Mouse (Mus musculus) lung, postnatal 0 days (tissue): ENCODE results near the gene Olfr1307. TPM values are rescaled to one million over a fixed set of nuclear protein-coding genes. Genes with fewer than 3 reads are reported as not detected.

ENCODE experiments used
- ATAC-seq: fragments of 200-750 bp; cut with Nextera tagmentation; 2 replicates; pipeline ENCODE4 v1.8.0; 2017; ENCODE audit warnings: moderate library complexity
- DNase-seq: peaks from one replicate; pipeline ENCODE4 v3.0.0-alpha.2; 2016; ENCODE audit warnings: low spot score
- H3K27ac ChIP-seq: fragments of 300-500 bp; sonication (generic); 2 replicates; pipeline ENCODE4 v1.5.1; 2014; ENCODE audit warnings: antibody characterized with exemption, mild to moderate bottlenecking, low read length, mixed read lengths
- H3K27me3 ChIP-seq: fragments of 300-500 bp; sonication (generic); replicated peaks from 2 replicates; pipeline ENCODE4 v1.6.1; 2014; ENCODE audit warnings: low read length, mixed read lengths; ENCODE audit not compliant: insufficient read depth
- H3K36me3 ChIP-seq: fragments of 300-500 bp; sonication (generic); 2 replicates; pipeline ENCODE4 v1.6.1; 2014; ENCODE audit warnings: low read length, mixed read lengths; ENCODE audit not compliant: insufficient read depth
- H3K4me1 ChIP-seq: fragments of 300-500 bp; sonication (generic); 2 replicates; pipeline ENCODE4 v1.6.1; 2014; ENCODE audit warnings: antibody characterized with exemption, low read depth, low read length, mixed read lengths; ENCODE audit not compliant: insufficient read depth
- H3K4me2 ChIP-seq: fragments of 300-500 bp; sonication (generic); replicated peaks from 2 replicates; pipeline ENCODE4 v1.6.1; 2014; ENCODE audit warnings: low read depth, mild to moderate bottlenecking, low read length, moderate library complexity, mixed read lengths
- H3K4me3 ChIP-seq: fragments of 300-500 bp; sonication (generic); 2 replicates; pipeline ENCODE4 v1.5.1; 2014; ENCODE audit warnings: low read depth, low read length
- H3K9ac ChIP-seq: fragments of 300-500 bp; sonication (generic); replicated peaks from 2 replicates; pipeline ENCODE4 v1.6.1; 2014; ENCODE audit warnings: low read depth, mild to moderate bottlenecking
- H3K9me3 ChIP-seq: fragments of 300-500 bp; sonication (generic); 2 replicates; pipeline ENCODE4 v1.6.1; 2016; ENCODE audit warnings: low read length, mixed read lengths
- CTCF ChIP-seq: IDR thresholded peaks from 2 replicates; pipeline ENCODE4 v1.5.1; 2016; ENCODE audit warnings: antibody characterized with exemption, mild to moderate bottlenecking
- EP300 ChIP-seq: IDR thresholded peaks from 2 replicates; pipeline ENCODE4 v1.6.1; 2016; ENCODE audit warnings: antibody characterized with exemption, mild to moderate bottlenecking, control low read depth
- WGBS: fragments of 180-500 bp; shearing (Covaris S2); extraction: QIAGEN DNeasy Blood & Tissue Kit; methylation state at CpG from one replicate; pipeline ENCODE4 v1.1.7; 2014; 5-methylcytosine and 5-hydroxymethylcytosine counted together
- polyA plus RNA-seq: library from polyadenylated mRNA; unstranded; fragments of >200 nt; fragmentation: Nextera tagmentation; extraction: Ambion mirVana; gene quantifications from 2 replicates; pipeline ENCODE4 v1.2.1, GENCODE M21; 2015

Olfr1307 gene
- polyA plus RNA-seq = not detected in 2 replicates

- TF ChIP-seq CTCF = no peak
- TF ChIP-seq EP300 = no peak
- WGBS = 53% methylated on average over 1 of the region's 1 CpGs
These were observed at the start of gene Olfr1307 for GRCm38 (mm10) chr2:111949340-111949739. TSS of gene Olfr1307 (minus strand) at chr2:111949440.

DNA sequence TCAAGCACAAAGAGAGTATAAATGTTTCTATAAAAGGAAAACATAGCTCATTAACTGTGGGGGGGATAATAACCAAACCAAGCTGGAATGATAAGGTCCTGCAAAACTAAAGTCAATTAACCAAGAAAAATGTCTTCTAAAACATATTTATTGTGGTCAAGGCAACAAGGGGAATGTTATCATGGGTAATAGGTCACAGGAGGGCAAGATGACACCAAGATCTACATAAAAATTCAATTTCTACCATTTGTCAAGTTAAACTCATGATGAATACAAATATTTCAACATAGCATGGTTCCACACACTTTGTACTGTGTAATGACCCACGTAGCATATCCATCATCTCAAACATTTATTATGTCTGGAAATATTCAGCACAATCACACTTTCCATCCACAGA is 40.9 kb upstream of the Olfr1307 start, which contains the start of gene Olfr1309:
TSS of gene Olfr1309 (minus strand) at position 101 of the 400 bp plus-strand sequence.
- Histone ChIP-seq H3K9me3 (no peaks in the 10 kb centered on the region), H3K4me1 (no peaks in the 10 kb centered on the region), H3K9ac (no peak within 1 kb of the TSS), H3K27me3 (no peaks in the 10 kb centered on the region), H3K36me3 (no peaks in the 10 kb centered on the region), H3K4me3 (no peak within 1 kb of the TSS), H3K27ac (no peak within 1 kb of the TSS), H3K4me2 (no peak within 1 kb of the TSS)
- TF ChIP-seq CTCF (no peak), EP300 (no peak)
- ATAC-seq (no peak), DNase-seq (no peak)
- 39% methylated on average over 1 of the region's 1 CpGs for WGBS

More at GRCm38 (mm10) chr2:111949340-111949739, at the start of gene Olfr1307:
- Histone ChIP-seq H3K4me3 (no peak within 1 kb of the TSS), H3K36me3 (no peaks in the 10 kb centered on the region), H3K9ac (no peak within 1 kb of the TSS), H3K27me3 (no peaks in the 10 kb centered on the region), H3K27ac (no peak within 1 kb of the TSS), H3K4me2 (no peak within 1 kb of the TSS), H3K4me1 (no peaks in the 10 kb centered on the region), H3K9me3 (no peaks in the 10 kb centered on the region)
- ATAC-seq (no peak), DNase-seq (no peak)

DNA sequence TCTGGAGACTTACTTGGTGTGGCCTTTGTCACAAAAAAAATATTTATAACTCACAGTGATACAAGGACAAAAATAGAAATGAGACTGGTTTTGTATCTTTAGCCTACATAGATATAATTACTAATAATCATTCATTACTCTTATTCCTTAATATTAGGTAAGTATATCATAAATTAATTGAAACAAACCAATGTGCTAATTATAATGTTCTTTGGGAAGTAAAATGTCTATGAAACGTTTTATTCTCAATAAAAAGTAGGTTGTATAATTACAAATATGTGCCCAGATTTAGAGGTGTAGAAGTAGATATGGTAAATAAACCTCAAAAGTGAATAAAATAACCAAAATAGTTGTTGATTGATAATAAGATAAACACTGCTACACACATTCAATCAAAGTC is 15.6 kb upstream of the Olfr1307 start, which contains the start of gene Olfr1308:
TSS of gene Olfr1308 (minus strand) at position 101 of the 400 bp plus-strand sequence.
- Histone ChIP-seq H3K27me3 (no peaks in the 10 kb centered on the region), H3K27ac (no peak within 1 kb of the TSS), H3K9me3 (no peaks in the 10 kb centered on the region), H3K4me2 (no peak within 1 kb of the TSS), H3K4me3 (no peak within 1 kb of the TSS), H3K36me3 (no peaks in the 10 kb centered on the region), H3K9ac (no peak within 1 kb of the TSS), H3K4me1 (no peaks in the 10 kb centered on the region)
- ATAC-seq (no peak), DNase-seq (no peak)
- TF ChIP-seq CTCF = no peak
- TF ChIP-seq EP300 = no peak
- WGBS = 23% methylated on average over 1 of the region's 1 CpGs

DNA sequence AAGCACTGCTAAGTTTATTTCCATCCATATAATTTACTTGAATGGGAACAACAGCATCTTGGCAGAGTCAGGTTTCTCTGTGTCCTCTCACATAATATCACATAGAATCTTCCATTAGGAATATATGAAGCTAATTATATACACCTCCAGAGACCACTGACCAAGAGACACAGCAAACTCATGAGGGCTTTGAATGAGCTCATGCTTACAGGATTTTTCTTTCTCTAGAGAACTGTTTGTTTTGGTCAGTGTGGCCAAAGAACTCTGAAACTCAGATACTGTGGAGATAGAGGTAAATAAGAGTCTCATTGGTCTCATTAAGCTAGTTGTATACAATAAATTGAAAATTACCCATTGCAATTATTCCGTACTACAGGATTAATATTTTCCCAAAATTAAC is 33.1 kb downstream of the Olfr1307 start, which contains the start of gene Olfr1306:
TSS of gene Olfr1306 (minus strand) at position 101 of the 400 bp plus-strand sequence.
- Histone ChIP-seq H3K4me3 (no peak within 1 kb of the TSS), H3K36me3 (no peaks in the 10 kb centered on the region), H3K9ac (no peak within 1 kb of the TSS), H3K9me3 (no peaks in the 10 kb centered on the region), H3K27ac (no peak within 1 kb of the TSS), H3K27me3 (no peaks in the 10 kb centered on the region), H3K4me1 (no peaks in the 10 kb centered on the region), H3K4me2 (no peak within 1 kb of the TSS)
- TF ChIP-seq CTCF (no peak), EP300 (no peak)
- DNase-seq (no peak), ATAC-seq (no peak)
- WGBS = 72% methylated on average over 1 of the region's 1 CpGs

Other genes with a start within 250 kb of the Olfr1307 start
- not detected in 2 replicates for gene Olfr1301, start 198.4 kb downstream of the Olfr1307 start, polyA plus RNA-seq
- not detected in 2 replicates for gene Olfr1302, start 172.0 kb downstream of the Olfr1307 start, polyA plus RNA-seq
- not detected in 2 replicates for gene Olfr1303, start 129.1 kb downstream of the Olfr1307 start, polyA plus RNA-seq
- gene Olfr1305, start 72.3 kb downstream of the Olfr1307 start, polyA plus RNA-seq = not detected in 2 replicates
- not detected in 2 replicates for gene Olfr1306, start 33.2 kb downstream of the Olfr1307 start, polyA plus RNA-seq
- not detected in 2 replicates for gene Olfr1308, start 15.5 kb upstream of the Olfr1307 start, polyA plus RNA-seq
- gene Olfr1309, start 40.8 kb upstream of the Olfr1307 start, polyA plus RNA-seq = not detected in 2 replicates
- gene Olfr1310, start 63.3 kb upstream of the Olfr1307 start, polyA plus RNA-seq = not detected in 2 replicates
- gene Olfr1311, start 75.0 kb upstream of the Olfr1307 start, polyA plus RNA-seq = not detected in 2 replicates
- gene Olfr1312, start 100.8 kb upstream of the Olfr1307 start, polyA plus RNA-seq = not detected in 2 replicates
- not detected in 2 replicates for gene Olfr1313, start 128.4 kb upstream of the Olfr1307 start, polyA plus RNA-seq
- gene Olfr1314, start 147.3 kb upstream of the Olfr1307 start, polyA plus RNA-seq = not detected in 2 replicates
- gene Olfr1315-ps1, start 166.0 kb upstream of the Olfr1307 start, polyA plus RNA-seq = not detected in 2 replicates
- not detected in 2 replicates for gene Olfr1316, start 185.5 kb upstream of the Olfr1307 start, polyA plus RNA-seq
- gene Olfr1317, start 190.9 kb upstream of the Olfr1307 start, polyA plus RNA-seq = not detected in 2 replicates
- 0.05 TPM in 1 of 2 replicates, not detected in the other for gene Olfr1318, start 204.8 kb upstream of the Olfr1307 start, polyA plus RNA-seq